Mouse (Mus musculus) heart, adult 2 months (tissue): ENCODE results near the gene Lnx2.

Experiments
- CTCF ChIP-seq: fragments of 200-600 bp; IDR thresholded peaks from 2 replicates; pipeline ENCODE4 v1.8.1; 2022; ENCODE audit warnings: antibody characterized with exemption, mild to moderate bottlenecking, moderate library complexity
- EP300 ChIP-seq: fragments of 200-500 bp; IDR thresholded peaks from 2 replicates; pipeline ENCODE4 v1.6.1; 2011; ENCODE audit warnings: low read depth, low read length, control low read depth; ENCODE audit not compliant: insufficient read depth
- POLR2A ChIP-seq: fragments of 200-500 bp; IDR thresholded peaks from 2 replicates; pipeline ENCODE4 v1.6.1; 2011; ENCODE audit warnings: mild to moderate bottlenecking, low read depth, low read length, control low read depth; ENCODE audit not compliant: insufficient read depth

- no peak for TF ChIP-seq POLR2A
- TF ChIP-seq CTCF, result no peak
- no peak for TF ChIP-seq EP300
Observed at GRCm38 (mm10) chr5:147100180-147100579, 23.8 kb upstream of the Lnx2 start.
